Mouse (Mus musculus): ENCODE data around the gene Pgghg.

Gene Pgghg

DNA sequence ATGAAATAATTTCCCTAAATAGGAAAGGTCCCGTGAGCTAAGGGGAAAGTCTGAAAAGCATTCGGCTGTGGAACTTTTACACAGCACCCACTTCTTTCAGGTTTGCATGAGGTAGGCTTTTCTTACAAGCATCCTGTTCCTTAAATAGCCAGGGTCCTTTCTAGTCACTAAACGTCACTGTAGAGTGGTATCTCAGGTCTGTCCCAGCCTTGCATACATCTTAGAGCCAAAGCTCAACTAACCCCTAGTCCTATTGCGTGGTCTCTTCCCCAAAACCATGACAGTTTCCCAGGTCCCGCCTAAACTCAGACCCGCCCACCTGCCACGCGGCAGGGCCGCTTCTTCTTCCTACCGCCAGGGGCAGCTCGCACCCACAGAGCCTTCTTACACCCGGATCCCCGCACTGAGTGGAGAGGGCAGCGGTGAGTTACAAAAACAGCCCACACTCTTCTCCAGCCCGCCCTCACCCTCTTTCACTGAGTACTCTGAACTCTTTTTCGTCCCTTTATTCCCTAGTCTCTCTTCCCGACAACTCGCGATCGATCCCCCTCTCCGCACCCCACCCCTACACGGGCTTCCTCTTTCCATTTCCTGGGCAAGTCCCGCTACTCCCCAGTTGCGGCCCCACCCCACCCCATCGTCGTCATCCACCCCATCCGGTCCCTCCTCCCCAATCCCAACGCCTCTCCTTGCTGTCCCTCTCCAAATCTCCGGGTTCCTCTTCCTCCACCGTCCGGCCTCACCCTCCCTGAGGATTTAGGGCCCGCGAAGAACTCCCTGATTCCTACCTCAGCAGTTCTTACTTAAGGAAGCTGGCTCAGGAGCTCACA is at the start of gene Pgghg:
TSS of gene Pgghg (plus strand) at position 170 of the 830 bp plus-strand sequence.
- DNase-seq: peak; percentile 84 to 86

DNA sequence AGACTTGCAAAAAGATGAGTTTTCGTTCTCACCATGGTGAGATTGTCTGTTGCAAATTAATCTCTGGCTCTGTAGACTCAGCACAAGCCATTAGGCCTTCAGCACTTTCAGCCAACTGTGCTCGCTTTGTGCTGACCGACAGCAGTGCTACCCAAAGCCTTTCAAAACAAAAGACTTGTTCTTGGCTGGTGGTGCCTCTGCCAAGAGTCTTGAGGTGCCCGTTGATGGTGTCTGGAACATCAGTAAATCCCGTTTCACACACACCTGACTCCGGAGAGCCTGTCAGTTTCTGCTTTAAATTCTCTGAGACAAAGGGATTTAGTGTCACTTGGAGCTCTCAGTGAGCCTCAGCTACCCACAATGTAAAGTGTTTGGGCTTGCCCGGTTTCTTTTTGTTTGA is 47.2 kb upstream of the Pgghg start:
- DNase-seq: no peak

DNA sequence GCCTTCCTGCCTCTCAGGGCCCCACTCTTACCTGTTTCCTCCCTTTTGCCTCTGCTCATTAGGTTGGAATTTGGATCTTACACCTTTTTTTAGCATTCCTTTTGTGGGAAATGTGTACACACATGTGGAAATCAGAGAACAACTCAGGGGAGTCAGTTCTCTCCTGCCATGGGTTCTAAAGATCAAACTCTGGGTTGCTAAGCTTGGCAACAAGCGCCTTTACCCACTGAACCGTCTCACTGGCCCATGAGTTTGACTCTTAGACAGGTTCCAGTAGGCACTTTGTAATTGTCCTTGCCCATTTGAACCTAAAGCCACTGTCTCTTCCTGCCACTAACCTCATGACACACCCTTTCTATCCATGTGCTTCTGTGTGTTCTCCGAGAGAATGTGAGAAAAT is 46.6 kb upstream of the Pgghg start:
- peak; percentile 38 to 47 for DNase-seq

DNA sequence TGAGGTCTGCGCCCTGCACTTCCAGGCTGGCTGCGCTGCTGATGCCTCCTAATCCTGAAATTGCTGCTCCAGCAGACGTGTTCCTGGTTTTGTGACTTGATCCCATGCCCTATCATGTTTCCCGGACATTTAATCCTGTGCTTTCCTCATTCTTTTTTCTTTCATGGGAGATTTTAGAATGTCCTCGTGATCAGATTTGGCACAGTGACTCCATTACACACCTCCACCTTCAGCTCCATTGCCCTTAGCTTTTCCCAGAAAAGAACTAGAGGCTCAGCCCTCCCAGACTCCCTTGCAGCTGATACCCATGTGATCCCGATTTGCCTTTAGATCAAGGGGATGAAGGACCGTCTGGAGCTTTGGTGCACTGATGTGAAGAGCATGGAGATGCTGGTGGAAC is 43.3 kb upstream of the Pgghg start:
- no peak for DNase-seq

DNA sequence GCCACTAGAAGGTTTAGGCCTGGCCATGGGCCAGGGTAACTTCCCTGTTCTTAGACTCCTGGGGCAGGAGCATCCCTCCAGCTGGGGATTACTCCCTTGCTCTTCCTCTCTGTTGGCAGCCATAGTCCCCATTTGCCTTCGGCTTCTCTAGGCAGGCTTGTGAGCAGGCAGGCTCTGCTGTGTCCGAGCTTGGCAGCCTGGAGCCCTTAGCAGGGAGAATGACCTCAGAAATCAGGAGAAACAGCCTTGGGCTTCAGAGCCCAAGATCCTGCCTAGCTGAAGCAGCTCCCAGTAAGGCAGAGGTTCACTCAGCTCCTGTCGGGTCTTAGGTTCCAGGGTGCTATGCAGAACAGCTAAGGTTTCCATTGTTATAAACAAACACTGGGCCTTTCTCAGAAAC is 42.1 kb upstream of the Pgghg start:
- no peak for DNase-seq

DNA sequence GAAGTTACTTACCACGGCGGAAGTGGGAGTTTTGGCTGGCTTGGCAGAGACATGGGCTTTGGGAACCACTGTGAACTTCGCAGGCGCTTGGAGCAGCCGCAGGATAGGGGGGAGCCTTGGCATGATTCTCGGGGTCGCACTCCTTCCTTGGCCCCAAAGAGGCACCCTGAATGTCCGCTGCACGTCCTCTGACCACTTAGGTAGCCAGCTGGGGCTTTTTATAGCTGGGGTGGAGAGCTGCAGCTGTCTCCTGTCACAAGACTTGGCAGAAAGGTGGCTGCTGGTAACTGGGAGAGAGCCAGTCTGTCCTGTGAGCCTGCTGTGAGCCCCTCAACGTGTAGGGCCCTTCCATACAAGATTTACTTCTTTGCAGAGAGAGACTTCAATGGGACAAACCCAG is 41.0 kb upstream of the Pgghg start, which contains the start of gene Cox8b:
TSS of gene Cox8b (minus strand) at position 227 of the 400 bp plus-strand sequence.
- DNase-seq: no peak

DNA sequence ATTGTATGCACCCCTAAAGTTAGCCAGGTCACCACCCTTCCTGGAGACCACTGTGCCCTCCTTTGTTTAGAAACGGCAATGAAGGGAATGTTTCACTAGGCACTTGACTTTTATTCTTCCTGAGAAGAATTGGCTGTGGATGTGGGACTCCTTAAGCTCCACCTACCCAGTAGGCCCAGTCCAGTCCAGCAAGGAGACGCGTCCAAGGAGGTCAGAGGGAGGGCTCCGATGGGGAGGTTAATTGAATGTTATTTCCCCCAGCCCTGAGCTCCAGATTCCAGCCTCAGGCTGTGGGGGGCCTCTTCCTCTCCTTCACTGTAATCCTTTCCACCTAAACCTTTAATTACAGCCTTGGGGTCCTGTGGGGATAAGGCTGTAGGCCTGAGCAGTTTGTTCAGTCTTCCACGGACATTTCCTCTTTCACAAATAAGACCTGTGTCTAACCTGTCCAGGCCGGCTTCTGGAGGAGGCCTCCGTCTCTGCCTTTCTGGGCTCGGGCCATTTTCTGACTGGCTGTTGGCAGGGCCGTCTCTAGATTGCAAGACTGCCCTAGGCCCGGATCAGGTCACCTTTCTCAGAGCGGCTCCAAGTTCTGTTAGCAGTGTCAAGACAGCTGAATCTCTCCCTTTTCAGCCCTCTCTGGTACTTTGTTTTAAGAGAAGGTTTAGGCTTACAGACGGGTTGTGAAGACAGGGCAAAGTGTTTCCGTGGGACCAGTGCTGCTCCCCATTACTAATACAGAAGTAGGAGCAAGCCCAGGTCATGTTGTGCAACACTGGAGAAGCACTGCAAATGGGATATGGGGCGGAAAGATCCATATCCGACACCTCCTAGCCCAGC is 38.9 kb upstream of the Pgghg start:
- peak in 1 of 2 experiments; percentile 33 for DNase-seq

DNA sequence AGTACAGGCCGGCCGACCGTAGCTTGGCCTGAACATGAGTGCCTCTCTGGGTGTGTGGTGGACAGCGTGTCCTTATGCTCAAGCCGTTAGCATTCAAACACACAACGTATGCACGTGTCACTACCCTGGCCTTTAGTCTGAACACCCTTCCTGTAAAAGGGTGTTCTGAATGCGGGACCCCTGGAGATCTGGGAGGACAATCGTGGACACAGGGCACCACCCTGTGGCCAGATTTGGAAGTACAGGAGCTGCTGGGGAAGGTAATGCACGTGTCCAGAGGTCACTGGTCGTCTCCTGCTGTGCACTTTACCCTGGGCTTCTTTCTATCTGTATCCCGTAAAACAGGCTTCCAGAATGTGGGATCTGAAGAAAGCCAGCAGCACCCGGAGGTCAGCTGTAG is 38.0 kb upstream of the Pgghg start:
- peak; percentile 74 to 90 for DNase-seq

DNA sequence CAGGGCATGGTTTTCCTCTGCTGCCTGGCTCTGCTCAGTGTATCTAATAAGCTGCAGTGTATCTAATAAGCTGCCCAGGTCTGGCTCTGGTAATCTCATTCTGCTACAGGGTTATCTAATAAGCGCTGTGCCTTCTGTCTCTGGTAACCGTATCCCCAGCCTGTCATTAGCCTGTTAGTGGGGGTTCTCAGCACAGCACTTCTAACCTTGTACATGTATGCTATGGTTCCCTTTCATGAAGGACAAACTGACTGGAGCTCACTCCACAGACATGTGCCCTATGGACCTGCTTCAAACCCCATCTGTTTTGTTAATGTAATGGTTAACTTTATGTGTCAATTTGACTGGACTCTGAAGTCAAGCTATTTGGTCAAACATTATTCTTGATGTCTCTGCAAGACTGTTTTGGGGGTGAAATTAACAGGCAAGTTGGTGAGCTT is 35.5 kb upstream of the Pgghg start:
- peak; percentile 55 to 78 for DNase-seq

DNA sequence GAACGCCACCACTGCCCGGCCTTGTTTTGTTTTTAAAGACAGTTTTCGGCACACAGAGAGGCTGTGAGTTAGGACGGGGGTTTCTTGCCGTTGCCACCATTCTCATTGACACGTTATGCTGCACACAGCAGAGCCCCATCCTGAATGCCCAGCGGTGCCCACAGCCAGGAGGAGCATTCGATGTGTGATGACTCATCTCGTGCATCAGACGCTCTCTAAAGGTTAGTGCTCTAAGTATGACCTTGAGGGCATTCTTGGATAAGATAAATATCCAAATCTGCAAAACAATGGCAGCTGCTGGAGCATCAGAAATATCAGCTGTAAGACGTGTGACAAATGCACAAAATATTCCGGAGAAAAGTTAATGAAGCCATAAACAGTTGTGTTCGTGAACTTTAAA is 34.1 kb upstream of the Pgghg start:
- DNase-seq: no peak

DNA sequence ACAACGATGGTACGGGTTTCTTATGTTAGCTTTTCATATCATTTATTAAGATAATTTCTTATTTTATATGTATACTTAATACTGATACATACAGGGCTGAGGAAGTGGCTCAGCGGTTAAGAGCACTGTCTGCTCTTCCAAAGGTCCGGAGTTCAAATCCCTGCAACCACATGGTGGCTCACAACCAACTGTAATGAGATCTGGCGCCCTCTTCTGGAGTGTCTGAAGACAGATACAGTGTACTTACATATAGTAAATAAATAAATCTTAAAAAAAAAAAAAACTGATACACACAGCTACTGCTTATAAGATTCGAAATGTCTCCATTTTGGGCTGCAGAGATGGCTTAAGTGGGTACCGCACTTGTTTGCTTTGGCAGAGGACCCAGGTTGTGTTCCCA is 33.5 kb upstream of the Pgghg start:
- no peak for DNase-seq

DNA sequence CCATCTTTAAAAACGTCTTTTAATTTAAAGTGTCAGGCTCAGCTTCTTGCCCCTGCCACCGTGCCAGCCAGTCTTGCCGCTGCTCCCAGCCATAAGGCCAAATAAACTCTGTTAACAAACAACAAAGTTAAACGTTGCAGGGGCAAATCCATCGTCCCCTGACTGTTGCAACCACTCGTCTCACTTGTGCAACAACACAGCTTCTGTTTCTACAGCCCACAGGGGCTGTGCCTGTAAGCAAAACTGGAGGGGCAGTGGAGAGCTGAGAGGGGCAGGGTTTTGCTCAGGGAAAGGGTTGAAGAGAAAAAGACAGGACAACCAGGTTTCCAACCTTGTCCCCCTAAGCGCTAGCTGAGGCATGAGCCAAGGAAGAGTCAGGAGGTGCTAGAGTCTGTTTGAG is 33.0 kb upstream of the Pgghg start:
- DNase-seq: no peak

DNA sequence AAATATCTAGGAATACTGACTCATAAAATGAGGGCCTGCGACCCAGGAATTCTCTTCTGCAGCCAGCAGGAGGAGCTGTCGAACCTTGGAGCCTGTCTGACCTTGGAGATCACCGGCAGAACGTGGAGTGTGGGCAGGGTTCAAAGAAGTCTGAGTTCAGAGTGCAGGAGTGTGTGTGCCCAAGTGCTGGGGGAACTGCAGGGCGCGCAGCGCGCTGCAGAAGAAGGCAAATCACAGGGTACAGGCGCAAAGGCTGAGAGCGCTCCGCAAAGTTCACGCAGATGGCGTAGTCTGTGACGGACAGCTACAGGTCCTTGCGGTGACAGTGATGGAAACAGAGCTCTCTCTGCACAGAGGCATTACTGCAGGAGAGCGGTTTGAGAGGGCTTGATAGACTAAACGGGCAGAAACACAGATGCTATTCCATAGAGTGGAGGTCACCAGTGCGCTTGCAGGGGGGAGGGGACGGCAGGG is 32.5 kb upstream of the Pgghg start:
- peak; percentile 88 to 90 for DNase-seq

DNA sequence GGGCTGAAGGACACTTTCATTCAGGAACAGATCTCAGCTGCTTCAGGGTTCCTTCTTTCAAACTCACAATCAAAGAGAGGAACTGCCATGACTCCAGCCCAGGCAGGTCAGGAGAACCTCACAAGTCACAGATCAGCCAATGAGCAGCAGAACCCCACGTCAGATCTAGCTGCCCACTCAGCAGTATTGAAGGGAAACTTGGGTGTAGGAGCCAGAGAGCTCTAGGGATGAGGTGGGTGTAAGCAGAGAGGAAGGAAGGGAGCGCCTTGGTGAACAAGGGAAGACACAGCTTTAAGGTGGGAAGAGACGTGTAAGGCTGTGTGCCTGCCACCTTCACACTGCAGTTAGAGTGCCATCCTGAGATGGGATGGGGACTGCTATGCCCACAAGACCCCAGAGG is 28.9 kb upstream of the Pgghg start:
- DNase-seq: no peak

DNA sequence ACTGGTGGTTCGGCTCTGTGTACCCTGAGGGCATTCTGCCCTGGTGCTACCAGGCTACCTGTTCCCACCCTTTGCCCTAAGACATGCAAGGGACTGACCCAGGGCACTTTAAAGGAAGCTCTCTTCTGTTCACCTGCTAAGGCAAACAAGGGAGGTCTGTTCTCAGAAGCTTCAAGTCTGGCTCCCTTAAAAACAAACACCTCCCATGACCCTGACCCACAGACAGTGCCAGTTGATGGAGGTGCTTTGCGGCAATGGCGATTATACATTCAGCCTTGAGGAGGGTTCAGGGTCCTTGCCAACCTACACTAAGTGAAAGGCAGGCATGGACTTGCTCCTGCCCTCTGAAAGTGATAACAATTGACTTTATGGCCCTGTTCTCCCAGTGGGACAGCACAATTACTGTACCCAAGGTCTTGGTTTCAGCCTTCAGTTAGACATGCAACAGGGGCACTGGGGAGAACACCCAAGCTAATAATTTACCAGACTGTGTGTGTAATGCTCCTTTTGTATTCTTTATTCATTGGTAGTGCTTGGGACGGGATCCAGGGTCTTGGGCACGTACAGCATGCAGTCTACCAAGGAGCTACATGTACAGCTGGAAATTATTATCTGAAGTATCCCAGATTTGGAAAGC is 28.2 kb upstream of the Pgghg start:
- DNase-seq: peak; percentile 59 to 68

DNA sequence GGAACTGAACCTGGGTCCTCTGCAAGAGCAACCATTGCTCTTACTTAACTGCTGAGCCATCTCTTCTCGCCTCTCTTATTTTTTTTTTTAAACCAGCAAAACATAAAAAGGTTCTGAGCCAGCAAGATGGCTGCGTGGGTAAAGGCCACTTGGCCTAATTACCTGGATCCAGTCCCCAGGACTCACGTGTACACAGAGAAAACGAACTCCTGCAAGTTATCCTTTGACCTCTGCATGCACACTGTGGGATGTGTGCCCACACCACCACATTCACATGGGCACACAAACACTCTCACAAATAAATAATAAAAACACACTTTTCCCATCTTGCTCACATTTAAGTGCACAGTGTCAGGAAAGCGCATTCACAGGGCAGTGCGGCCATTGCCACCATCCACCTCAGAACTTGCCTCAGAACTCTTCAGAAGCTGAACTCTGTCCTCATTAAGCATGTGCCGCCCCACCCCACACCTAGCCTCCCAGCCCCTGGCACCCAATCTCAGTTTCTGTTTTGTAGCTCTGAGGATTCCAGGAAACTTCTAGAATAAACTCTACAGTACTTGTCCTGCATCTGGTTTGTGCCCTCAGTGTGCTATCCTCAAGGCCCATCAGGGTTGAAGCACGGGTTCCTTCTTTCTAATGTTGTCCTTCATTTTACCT is 27.0 kb upstream of the Pgghg start:
- peak; percentile 80 to 84 for DNase-seq

DNA sequence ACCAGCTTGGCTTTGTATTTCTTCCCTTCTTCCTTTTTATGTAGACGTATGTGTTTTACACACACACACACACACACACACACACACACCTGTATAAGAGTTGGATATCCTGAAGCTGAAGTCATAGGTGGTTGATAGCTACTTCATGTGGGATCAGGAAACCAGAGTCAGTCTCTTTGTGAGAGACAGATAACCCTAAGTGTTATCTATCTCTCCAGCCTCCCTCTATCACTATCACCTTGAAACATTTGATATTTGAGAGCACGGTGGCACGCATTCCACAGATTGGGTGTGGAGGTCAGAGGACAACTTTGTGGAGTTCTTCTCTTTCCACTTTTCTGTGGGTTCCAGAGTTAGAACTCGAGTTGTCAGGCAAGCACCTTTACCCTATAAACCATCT is 21.3 kb upstream of the Pgghg start:
- DNase-seq: no peak

DNA sequence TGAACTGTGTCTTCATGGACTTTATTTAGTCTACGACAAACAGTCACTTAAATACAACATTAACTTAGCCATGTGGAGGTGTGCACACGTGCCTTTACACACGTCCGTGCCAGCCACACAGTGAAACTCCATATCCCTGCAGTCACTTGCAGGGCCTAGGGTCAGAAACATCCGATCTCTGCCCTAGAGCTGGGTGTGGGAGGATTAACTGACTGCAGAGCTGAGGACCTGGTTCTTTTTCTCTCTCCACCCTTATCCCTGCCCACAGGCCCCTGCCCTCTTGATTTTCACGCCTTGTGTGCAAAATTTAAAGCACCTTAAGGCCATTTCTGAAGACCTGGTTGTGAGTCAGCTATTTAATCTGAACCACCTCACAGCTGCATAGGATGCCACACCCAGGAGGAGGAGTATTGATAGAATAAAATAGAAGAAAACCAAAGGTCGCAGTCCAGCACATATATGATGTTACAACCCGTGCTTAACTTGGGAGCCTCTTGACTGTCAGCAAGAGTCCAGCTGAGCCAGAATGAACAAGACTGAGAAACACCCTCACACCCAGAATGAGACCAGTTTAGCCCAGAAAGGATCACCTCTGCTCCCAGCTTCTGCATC is 20.7 kb upstream of the Pgghg start, which contains the start of gene Nlrp6:
TSS of gene Nlrp6 (plus strand) at position 485 of the 612 bp plus-strand sequence.
- no peak for DNase-seq

DNA sequence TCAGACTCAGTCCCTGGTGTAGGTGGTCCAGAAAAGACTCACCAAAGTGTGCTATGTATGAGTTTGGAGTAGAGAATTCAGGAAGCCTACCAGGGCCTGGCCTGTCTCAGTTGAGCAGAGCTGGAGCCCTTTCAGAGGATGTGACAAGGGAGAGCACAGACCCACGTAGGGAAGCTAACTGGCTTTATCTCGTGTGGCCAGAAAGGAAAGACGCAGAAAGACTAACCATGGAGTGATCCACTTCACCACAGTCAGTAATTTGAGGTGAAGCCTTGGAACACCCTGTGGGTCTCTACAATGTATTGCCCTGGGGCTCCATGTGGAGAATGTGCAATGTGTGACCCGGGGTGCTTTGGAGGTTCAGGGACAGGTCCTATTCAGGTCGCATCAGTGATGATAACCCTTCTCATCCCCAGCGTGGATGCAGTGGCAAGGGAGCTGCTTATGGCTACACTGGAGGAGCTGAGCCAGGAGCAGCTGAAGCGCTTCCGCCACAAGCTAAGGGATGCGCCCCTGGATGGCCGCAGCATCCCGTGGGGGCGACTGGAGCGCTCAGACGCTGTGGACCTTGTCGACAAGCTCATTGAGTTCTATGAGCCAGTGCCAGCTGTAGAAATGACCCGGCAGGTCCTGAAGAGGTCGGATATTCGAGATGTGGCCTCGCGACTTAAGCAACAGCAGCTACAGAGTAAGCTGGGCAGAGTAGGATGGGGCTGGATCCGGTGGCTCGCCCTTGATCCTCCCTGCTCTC is 19.8 kb upstream of the Pgghg start:
- no peak for DNase-seq

DNA sequence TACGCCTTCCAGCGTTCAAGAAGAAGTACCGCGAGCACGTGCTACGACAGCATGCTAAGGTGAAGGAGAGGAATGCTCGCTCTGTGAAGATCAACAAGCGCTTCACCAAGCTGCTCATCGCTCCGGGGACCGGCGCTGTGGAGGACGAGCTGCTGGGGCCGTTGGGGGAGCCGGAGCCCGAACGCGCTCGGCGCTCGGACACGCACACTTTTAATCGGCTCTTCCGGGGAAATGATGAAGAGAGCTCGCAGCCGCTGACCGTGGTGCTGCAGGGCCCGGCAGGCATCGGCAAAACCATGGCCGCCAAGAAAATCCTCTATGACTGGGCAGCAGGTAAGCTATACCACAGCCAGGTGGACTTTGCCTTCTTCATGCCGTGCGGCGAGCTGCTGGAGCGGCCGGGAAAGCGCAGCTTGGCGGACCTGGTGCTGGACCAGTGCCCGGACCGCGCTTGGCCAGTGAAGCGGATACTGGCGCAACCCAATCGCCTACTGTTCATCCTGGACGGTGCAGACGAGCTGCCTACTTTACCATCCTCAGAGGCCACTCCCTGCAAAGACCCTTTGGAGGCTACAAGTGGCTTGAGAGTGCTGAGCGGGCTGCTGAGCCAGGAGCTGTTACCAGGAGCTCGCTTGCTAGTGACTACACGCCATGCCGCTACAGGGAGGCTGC is 18.7 kb upstream of the Pgghg start:
- peak; percentile 93 to 94 for DNase-seq

Measured in kidney, adult 8-10 months (tissue).